Mouse (Mus musculus) splenic B cell, adult 2 months (primary cell): ENCODE measurements around the gene Efcab6.

ENCODE experiments used
- DNase-seq: peaks from one replicate; pipeline ENCODE4 v3.0.0-alpha.2; 2011; ENCODE audit warnings: low read depth, low spot score
- H3K27me3 ChIP-seq: 2 replicates; pipeline ENCODE4 v1.6.1; 2012; ENCODE audit warnings: mild to moderate bottlenecking, low read length, moderate library complexity, mixed read lengths; ENCODE audit not compliant: control insufficient read depth, poor library complexity, insufficient read depth, severe bottlenecking
- H3K36me3 ChIP-seq: 2 replicates; pipeline ENCODE4 v1.6.1; 2012; ENCODE audit warnings: mild to moderate bottlenecking, low read length, moderate library complexity, mixed read lengths; ENCODE audit not compliant: control insufficient read depth, poor library complexity, insufficient read depth, severe bottlenecking

Efcab6 gene

DNA sequence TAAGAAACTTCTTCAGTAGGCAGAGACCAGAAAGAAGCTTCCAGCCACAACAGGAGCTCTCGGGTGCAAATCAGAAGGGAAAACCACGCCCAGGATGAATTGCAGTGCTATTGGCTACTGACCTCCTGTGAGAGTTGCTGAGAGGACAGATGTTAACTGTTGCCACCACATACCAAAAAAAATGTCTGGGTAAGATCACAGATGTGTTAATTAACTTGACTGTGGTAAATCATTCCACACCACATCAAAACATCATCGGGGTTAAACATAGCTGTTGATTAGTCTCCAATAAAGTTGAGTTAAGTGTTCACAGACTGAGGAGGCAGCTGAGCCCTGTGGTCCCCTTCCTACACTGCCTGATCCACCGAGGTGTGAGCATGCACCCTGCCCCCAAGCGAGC is 88.1 kb downstream of the Efcab6 start:
- H3K27me3 ChIP-seq = no peaks in the 10 kb centered on the region
- H3K36me3 ChIP-seq = no peaks in the 10 kb centered on the region
- DNase-seq = no peak

DNA sequence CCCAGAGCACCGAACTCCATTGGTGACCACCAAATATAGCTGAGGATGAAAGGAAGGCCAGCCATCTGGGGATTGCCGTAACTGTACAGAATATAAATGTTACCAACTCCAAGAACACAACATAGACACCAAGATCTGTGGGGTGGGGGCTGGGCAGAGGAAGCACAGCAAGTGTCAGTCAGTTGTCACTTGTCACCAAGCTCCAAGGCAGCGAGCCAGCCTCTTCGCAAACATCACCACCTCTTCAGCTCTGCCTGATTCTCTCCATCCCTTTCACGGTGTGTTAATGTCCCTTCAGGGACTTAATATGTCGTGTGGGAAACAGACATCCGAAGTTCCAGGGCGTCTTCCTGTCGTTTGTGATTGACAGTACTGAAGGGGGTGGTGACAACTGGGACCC is 93.0 kb downstream of the Efcab6 start:
- DNase-seq = no peak
- H3K27me3 ChIP-seq = no peaks in the 10 kb centered on the region
- no peaks in the 10 kb centered on the region for H3K36me3 ChIP-seq

DNA sequence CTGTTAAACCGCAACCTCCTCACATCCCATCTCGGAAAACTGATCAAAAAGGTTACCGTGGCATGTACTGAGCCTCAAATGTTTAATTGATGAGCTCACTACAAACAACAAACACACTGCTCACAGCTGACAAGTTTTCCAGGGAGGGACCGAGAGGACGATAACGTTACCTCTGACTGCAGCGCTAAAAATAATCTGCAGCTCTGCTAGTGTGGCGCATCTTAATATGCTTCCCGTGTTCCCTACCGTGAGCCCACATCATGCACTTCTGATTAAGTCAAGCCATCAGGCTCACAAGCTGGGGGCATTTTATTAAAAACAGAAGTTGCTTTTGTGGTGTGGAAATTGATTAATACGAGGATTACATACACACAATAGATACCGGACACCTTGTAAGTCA is 97.4 kb downstream of the Efcab6 start:
- no peak for DNase-seq
- Histone ChIP-seq H3K27me3 (no peaks in the 10 kb centered on the region), H3K36me3 (no peaks in the 10 kb centered on the region)

DNA sequence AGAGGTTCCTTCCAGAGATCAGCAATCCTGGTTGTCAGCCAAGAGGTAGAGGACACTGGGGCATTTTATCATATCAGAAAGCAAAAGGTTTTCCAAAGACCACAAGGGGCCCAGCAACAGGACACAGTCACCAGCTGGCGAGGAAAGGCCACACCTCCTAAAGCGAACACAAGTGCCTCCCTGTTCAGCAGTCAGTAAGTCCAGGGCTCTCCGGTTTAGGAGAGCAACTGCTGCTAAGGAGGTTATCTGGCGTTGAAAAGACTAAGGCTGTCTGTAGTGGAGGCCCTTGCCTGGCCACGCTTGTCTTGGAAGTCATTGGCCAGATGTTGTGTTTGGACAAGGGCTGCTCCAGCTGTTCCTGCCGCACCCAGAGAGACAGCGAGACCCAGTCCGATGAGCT is 100.1 kb downstream of the Efcab6 start:
- H3K36me3 ChIP-seq = no peaks in the 10 kb centered on the region
- no peaks in the 10 kb centered on the region for H3K27me3 ChIP-seq
- no peak for DNase-seq

DNA sequence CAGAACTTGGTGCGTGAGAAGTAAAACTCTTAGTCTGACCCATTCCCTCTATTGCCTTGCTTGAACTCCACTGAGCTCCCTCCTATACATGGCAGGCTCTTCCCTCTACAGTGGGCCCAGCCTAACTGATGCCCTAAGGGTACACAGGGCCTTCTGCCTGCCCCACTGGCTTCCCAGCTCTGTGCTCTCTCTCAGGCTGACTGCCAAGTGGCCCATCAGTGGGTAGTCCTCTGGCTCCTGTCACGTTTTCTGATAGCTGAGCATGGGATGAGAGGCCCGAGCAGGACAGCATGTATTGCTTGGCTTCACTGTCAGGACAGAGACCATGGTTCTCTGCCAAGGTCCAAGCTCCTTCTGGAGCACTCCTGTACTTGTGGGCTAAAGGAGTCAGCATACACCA is 106.8 kb downstream of the Efcab6 start:
- H3K36me3 ChIP-seq = no peaks in the 10 kb centered on the region
- no peak for DNase-seq
- no peaks in the 10 kb centered on the region for H3K27me3 ChIP-seq

DNA sequence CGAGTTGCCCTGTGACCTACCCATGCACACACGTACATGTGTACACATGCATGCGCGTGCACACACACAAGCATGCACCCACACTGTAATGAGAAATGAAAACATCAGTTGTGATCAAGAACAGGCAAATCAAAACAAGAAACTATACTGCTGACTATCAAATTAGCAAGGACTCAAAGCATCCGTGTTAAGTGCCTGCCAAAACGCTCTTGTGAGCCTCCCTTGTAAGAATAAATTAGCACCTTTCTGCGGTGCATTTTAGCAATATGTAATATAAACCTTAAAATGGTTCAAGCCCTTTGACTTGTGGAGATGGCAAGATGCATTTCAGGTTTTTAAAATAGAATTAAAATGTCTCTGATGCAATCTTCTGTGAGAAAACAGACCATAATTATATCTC is 108.2 kb downstream of the Efcab6 start:
- H3K36me3 ChIP-seq = no peaks in the 10 kb centered on the region
- H3K27me3 ChIP-seq = no peaks in the 10 kb centered on the region
- DNase-seq = no peak

DNA sequence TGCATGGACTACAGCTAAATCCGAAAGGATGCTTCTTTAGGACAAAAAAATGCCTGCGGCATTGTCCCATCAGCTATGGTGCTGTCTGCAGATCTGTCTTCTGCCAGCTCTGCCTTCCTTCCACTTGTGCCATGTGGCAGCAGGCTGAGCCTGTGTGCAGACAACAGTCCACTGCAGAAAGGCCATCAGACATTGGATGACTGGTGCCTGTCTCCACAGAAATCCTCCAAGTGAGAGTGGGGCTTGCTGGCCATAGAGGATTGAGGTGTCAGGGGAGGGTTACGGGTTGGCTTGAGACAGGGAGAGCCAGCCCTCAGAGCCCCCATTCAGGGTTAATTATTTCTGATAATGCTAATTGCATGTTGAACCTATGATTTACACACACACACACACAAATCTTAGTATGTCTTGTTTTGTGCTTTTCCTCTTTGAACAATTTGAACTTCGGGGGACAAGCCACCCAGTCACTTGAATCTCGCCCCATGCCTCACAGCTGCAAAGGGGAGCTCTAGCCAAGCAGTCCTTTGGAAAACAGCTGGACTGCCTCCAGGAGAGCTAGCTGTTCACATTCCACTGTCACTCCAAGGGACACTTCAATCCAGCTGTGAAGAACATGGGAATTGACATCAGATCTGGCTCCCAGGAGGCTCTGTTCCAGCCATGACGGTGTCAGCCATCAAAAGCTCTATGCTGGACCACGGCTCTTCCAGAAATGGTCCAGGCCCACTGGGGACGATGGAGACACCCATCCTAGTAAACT is 109.1 kb downstream of the Efcab6 start:
- no peak for DNase-seq
- Histone ChIP-seq H3K36me3 (no peaks in the 10 kb centered on the region), H3K27me3 (no peaks in the 10 kb centered on the region)

DNA sequence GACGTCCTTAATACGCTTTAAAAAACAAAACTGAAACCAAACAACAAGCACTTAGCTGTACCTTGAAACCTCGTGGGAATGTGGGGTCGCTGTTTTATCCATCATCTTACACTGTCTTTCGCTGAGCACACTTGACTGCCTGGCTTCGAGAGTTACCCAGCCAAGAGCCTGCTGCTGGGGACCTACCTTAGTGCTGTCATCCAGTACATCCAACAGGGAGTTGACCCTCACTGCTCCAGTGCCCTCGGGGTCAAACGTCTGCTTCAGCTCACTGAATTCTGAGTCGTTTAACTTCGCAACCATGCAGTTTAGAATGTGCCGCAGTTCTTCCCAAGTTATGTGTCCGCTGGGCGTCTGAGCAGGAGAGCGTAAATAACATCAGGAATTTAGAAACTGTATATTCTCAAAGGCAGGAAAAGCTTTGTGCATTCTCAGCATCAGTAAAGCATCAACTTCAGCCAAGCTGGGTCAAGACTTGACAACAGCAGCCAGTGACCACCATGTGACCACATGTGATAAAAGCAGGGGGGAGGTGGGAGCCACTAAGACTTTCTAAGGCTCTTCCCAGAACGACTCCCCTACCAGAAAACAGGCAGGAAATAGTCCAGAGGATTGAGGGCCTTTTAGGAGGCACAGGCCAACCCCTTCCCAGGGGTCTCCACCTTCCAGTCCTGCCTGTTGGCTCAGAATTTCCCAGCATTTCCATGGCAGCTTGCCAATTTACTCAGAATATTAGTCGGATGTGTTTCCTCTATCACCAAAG is 115.3 kb downstream of the Efcab6 start:
- no peak for DNase-seq
- Histone ChIP-seq H3K27me3 (no peaks in the 10 kb centered on the region), H3K36me3 (no peaks in the 10 kb centered on the region)

DNA sequence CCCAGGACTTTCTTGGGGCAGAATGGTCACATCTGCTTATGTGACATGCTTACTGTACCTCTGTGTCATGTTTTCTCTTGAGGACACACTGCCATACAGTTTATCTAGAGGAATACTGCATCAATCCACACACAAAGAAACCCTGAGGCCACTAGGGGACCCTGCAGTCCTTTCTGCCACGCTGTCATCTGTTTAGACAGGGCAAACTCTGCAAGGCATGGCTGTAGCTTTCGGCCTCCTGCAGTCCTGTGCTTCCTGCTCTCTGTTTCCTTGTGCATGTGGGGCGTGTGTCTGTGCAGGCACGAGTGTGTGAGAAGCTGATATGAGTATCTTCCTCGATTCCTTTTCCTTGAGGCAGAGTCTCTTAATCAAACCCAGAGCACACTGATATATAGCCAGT is 125.5 kb downstream of the Efcab6 start:
- DNase-seq = no peak
- Histone ChIP-seq H3K36me3 (no peaks in the 10 kb centered on the region), H3K27me3 (no peaks in the 10 kb centered on the region)

DNA sequence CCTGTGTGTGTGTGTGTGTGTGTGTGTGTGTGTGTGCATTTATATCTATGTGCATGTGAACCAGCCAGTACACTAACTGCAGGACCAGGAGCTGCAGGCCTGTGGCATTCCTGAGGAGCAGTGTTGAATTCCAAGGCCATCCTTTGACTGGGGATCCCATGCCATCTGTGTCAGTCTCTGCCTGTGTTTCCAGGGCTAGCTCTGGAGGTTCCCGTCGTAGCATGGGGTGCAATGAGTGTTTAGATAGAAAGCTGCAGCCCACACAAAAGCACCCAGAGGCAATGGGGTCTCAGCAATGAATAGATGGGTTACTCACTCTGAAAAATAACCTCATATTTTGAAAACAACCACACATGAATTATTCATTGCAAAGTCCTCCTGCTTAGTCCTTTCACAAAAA is 126.7 kb downstream of the Efcab6 start:
- Histone ChIP-seq H3K27me3 (no peaks in the 10 kb centered on the region), H3K36me3 (no peaks in the 10 kb centered on the region)
- no peak for DNase-seq

DNA sequence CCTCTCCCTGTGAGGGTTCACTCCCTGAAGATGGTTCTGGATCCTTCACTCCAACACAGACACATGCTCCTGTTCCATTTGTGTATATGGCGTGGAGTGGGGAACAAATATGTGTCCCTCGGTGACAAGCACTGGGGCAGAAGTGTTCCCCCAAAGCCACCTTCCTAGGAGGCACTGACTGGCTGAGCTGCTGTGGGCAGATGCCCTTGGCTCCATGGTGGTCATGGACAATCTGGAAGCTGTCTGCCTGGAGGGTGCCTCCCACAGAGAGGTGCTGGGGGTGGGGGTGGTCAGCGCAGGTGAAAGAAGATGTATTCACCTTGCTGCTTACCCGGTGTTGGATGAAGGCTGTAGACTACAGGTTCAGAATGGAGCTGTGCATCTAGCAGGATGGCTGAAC is 128.7 kb downstream of the Efcab6 start:
- no peak for DNase-seq
- no peaks in the 10 kb centered on the region for H3K36me3 ChIP-seq
- no peaks in the 10 kb centered on the region for H3K27me3 ChIP-seq

DNA sequence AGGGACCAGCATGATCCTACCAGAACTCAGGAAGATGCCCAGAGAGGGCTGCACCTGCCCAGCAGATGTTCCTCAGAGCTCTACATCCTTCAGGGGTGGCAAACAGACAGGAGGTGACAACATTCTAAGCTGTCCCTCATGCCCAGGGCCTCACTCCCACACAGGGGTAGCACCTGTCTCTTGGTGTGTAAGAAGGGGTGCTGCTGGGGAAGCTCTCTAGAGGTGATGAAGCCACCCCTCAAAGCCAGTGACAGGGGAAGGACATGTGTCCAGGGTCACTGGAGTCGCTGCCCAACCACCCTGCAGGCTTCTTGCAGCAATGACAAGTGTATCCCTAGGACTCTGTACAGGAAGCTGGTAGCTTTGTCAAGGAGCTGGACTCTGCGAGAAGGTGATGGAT is 130.4 kb downstream of the Efcab6 start:
- no peak for DNase-seq
- H3K27me3 ChIP-seq = no peaks in the 10 kb centered on the region
- no peaks in the 10 kb centered on the region for H3K36me3 ChIP-seq

DNA sequence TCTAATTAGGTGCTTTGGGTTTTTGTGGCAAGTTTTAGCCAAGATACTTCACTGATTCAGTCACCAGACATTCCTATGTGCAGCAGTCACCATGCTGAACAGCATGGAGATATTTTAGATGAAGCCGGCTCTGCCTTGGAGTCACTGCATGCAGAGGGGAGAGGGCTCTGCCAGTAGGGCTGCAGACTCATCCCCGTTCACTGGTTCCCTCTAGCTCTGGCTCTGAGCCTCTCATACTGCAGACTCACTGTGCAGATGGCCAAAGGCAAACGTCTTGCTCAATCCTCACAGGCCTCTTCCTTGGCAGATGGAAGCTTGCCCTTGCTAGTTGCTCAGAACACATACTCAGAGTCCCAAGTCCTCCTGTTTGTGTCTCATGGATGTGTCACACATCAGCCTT is 139.8 kb downstream of the Efcab6 start:
- DNase-seq = no peak
- Histone ChIP-seq H3K36me3 (no peaks in the 10 kb centered on the region), H3K27me3 (no peaks in the 10 kb centered on the region)

DNA sequence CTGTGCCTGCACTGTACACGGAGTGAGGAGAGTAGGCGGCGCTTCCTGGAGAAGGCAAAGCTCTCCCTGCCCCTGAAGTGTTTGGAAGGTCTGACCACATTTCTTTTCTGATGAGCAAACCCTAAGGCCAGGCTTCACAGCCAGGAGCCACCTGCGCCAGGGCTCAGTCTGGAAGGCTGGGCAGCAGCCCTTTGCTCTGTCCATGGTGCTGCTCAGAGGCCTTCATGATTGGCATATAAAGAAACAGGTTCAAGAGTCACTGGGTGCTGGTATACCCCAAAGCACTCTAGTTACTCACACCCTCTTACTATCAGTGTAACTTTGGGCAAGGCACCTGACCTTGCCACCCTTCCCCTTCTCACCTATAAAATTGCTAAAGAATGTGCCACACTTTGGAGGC is 140.5 kb downstream of the Efcab6 start:
- H3K36me3 ChIP-seq = no peaks in the 10 kb centered on the region
- no peak for DNase-seq
- H3K27me3 ChIP-seq = no peaks in the 10 kb centered on the region

DNA sequence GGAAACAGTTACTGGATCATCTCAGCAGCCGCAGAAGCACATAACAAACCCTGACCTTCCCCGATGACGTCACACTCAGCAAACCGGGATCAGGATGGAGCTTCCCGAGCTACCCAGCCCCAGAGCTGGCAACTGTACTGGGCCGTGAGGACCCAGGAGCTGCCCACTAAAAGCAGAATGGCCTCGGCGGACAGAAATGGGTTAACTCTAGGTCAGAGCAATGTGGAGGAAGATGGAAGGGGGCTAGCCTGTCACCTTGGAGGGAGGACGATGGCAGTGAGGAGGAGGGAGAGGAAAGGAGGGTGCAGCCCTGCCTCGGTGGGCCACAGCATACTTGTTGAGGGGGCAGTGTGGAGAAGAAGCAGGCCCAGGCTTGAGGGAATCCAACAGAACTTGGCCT is 149.8 kb downstream of the Efcab6 start:
- no peak for DNase-seq
- no peaks in the 10 kb centered on the region for H3K36me3 ChIP-seq
- no peaks in the 10 kb centered on the region for H3K27me3 ChIP-seq
